Mouse (Mus musculus) kidney, adult 2 months (tissue): ENCODE results near the gene Zfp52.

Experiments used
- CTCF ChIP-seq: fragments of 200-500 bp; conservative IDR thresholded peaks from 2 replicates; pipeline ENCODE4 v1.5.1; 2011; ENCODE audit warnings: low read depth, mild to moderate bottlenecking, control low read depth, low read length, moderate library complexity, mixed read lengths; ENCODE audit not compliant: insufficient read depth, insufficient read length
- POLR2A ChIP-seq: fragments of 200-500 bp; IDR thresholded peaks from one replicate; pipeline ENCODE4 v1.6.1; 2011; ENCODE audit warnings: low read depth, low read length, control low read depth

DNA sequence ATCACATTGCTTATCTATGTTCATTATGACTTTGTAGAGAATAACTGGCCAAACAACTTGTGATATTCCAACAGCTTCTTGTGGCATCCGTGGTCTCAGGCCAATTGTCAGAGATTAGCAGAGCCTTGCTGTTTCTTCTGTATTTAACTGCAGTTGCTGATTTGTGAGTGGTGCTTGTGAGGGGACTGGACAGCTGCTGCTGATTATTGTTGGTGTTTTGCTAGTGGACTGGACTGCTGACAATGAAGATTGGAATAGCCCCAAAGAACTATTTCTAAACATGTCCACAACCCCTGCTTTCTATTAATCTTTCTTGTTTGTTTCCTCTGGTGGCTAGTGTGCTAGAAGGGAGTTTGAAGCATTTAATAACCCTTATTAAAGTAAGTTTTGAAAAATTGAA is 34.0 kb upstream of the Zfp52 start:
- no peak for TF ChIP-seq CTCF
- no peak for TF ChIP-seq POLR2A
